Mouse (Mus musculus): ENCODE measurements around the gene Cyp26b1. TPM values are rescaled to one million over a fixed set of nuclear protein-coding genes. Genes with fewer than 3 reads are reported as not detected.

The Cyp26b1 gene
- polyA plus RNA-seq, 1 experiment from 2014 or later: 1.6 TPM

- no peak overlapping the region for H3K4me2 ChIP-seq
- no peak overlapping the region for H3K4me3 ChIP-seq (ENCODE audit: low read depth, low read length)
- H3K27ac ChIP-seq (ENCODE audit: low read depth): no peak overlapping the region
- TF ChIP-seq CTCF (IDR thresholded peaks at IDR 0.05; ENCODE audit: low read depth): no peak
- peaks cover 4% of the 10 kb centered on the region; the same call in 1 of the 2 replicates for H3K4me1 ChIP-seq (ENCODE audit: insufficient read depth)
- no peaks in the 10 kb centered on the region for H3K9me3 ChIP-seq (ENCODE audit: low read depth, low read length)
- no peak overlapping the region for H3K9ac ChIP-seq
- WGBS: 15% methylated on average over 4 of the region's 4 CpGs
- DNase-seq (no peak), ATAC-seq (ENCODE audit: insufficient read depth) (no peak)
- no peaks in the 10 kb centered on the region for H3K27me3 ChIP-seq (ENCODE audit: insufficient read depth, low read length)
- H3K36me3 ChIP-seq (ENCODE audit: insufficient read depth): no peaks in the 10 kb centered on the region
Observed at GRCm38 (mm10) chr6:84562948-84563347, 30.8 kb downstream of the Cyp26b1 start.

- Histone ChIP-seq H3K27ac (ENCODE audit: low read depth) (no peak overlapping the region), H3K4me1 (ENCODE audit: insufficient read depth) (peaks cover 4% of the 10 kb centered on the region; the same call in 1 of the 2 replicates), H3K4me2 (no peak overlapping the region), H3K9ac (no peak overlapping the region), H3K36me3 (ENCODE audit: insufficient read depth) (no peaks in the 10 kb centered on the region), H3K9me3 (ENCODE audit: low read depth, low read length) (no peaks in the 10 kb centered on the region), H3K4me3 (ENCODE audit: low read depth, low read length) (no peak overlapping the region), H3K27me3 (ENCODE audit: insufficient read depth, low read length) (no peaks in the 10 kb centered on the region)
- no peak for ATAC-seq (ENCODE audit: insufficient read depth)
- TF ChIP-seq CTCF (IDR thresholded peaks at IDR 0.05; ENCODE audit: low read depth): no peak
- DNase-seq: peak; percentile 13
- 52% methylated on average over 1 of the region's 1 CpGs for WGBS
Observed at GRCm38 (mm10) chr6:84561171-84561570, 32.5 kb downstream of the Cyp26b1 start.

DNA sequence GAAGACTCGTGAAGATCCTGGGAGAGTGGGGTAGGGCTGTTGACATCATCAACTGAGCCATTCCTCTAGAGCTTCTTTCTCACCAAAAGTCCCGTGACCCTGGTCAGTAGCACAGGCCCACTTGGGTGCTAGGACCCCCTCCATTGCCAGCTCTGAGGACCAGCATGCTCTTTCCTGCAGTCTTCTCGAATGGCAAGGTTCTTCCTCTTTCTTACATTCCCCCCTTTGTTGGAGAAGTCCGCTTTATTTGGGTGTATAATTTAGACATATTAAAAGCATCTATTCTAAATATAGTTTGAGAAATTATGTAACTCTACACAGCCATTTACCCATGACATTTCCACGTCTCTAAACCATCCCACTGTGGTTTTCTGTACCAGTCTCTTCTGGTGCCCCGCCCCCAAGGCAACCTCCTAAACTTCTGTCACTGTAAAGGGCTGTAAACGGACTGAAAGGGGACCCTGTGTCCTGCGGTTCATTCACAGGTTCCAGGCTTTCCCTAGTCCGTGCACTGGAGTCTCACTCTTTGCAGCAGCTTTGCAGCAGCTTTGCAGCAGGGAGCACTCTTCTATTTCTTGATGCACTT lies 43.8 kb downstream of the Cyp26b1 start:
- H3K4me2 ChIP-seq: no peak overlapping the region

DNA sequence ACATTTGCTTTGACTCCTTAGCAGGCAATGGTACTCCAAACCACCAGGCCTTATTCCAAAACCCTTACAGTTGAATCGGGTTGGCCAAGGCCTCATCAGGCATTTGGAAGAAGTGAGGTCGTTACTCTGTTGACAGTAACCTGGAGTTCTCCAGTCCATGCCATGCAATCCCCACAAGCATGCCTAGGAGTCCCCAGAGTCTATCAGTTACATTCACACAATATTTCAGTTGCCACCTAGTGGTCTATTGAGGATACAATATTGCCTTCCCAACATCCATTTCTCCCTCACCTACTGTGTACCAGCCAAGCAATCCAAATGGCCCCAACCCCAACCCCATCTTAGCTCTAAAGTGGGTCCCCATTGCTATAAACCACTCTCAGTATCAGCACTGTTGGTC lies 48.3 kb downstream of the Cyp26b1 start:
- no peak overlapping the region for H3K27ac ChIP-seq (ENCODE audit: low read depth)
- ATAC-seq (ENCODE audit: insufficient read depth) (no peak), DNase-seq (peak; percentile 9)
- 65% methylated on average over 2 of the region's 2 CpGs for WGBS
- no peak overlapping the region for H3K9ac ChIP-seq
- H3K4me3 ChIP-seq (ENCODE audit: low read depth, low read length): no peak overlapping the region
- no peaks in the 10 kb centered on the region for H3K9me3 ChIP-seq (ENCODE audit: low read depth, low read length)
- no peaks in the 10 kb centered on the region for H3K36me3 ChIP-seq (ENCODE audit: insufficient read depth)
- H3K27me3 ChIP-seq (ENCODE audit: insufficient read depth, low read length): no peaks in the 10 kb centered on the region
- no peaks in the 10 kb centered on the region for H3K4me1 ChIP-seq (ENCODE audit: insufficient read depth)
- peak; percentile 44 for TF ChIP-seq CTCF (IDR thresholded peaks at IDR 0.05; ENCODE audit: low read depth)
- H3K4me2 ChIP-seq: no peak overlapping the region

More for the DNA sequence above, 43.8 kb downstream of the Cyp26b1 start:
- 61% methylated on average over 9 of the region's 9 CpGs for WGBS
- no peaks in the 10 kb centered on the region for H3K4me1 ChIP-seq (ENCODE audit: insufficient read depth)
- H3K9me3 ChIP-seq (ENCODE audit: low read depth, low read length): no peaks in the 10 kb centered on the region
- H3K4me3 ChIP-seq (ENCODE audit: low read depth, low read length): no peak overlapping the region
- H3K9ac ChIP-seq: no peak overlapping the region
- TF ChIP-seq CTCF (IDR thresholded peaks at IDR 0.05; ENCODE audit: low read depth): no peak
- H3K27ac ChIP-seq (ENCODE audit: low read depth): no peak overlapping the region
- ATAC-seq (ENCODE audit: insufficient read depth) (no peak), DNase-seq (no peak)
- H3K36me3 ChIP-seq (ENCODE audit: insufficient read depth): no peaks in the 10 kb centered on the region
- H3K27me3 ChIP-seq (ENCODE audit: insufficient read depth, low read length): no peaks in the 10 kb centered on the region

DNA sequence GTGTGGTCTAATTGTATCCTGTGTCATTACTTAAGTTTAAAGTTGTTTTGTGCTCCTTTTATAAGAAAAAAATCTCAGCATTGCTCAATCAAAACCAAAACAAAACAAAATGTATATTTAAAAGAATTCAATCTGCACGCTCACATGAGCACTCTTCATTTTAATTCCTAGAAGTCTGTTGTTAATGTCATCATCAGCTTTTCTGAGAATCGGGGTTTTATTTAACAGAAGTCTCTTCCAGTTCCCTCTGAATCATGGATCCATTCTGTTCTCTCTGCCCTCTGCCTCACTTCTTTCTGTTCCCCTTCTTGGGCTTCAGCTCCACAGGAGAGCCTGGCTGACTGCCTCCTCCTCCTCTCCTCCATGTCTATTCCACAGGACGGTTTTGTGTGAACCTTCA lies 49.3 kb downstream of the Cyp26b1 start:
- TF ChIP-seq CTCF (IDR thresholded peaks at IDR 0.05; ENCODE audit: low read depth): no peak
- no peak overlapping the region for H3K9ac ChIP-seq
- no peaks in the 10 kb centered on the region for H3K36me3 ChIP-seq (ENCODE audit: insufficient read depth)
- no peak overlapping the region for H3K4me2 ChIP-seq
- H3K4me3 ChIP-seq (ENCODE audit: low read depth, low read length): no peak overlapping the region
- ATAC-seq (ENCODE audit: insufficient read depth): no peak
- DNase-seq: no peak
- no peak overlapping the region for H3K27ac ChIP-seq (ENCODE audit: low read depth)
- no peaks in the 10 kb centered on the region for H3K4me1 ChIP-seq (ENCODE audit: insufficient read depth)
- no peaks in the 10 kb centered on the region for H3K27me3 ChIP-seq (ENCODE audit: insufficient read depth, low read length)
- no peaks in the 10 kb centered on the region for H3K9me3 ChIP-seq (ENCODE audit: low read depth, low read length)
- WGBS: 68% methylated on average over 3 of the region's 3 CpGs

- TF ChIP-seq CTCF (IDR thresholded peaks at IDR 0.05; ENCODE audit: low read depth): no peak
- no peak overlapping the region for H3K9ac ChIP-seq
- DNase-seq (no peak), ATAC-seq (ENCODE audit: insufficient read depth) (no peak)
- no peaks in the 10 kb centered on the region for H3K4me1 ChIP-seq (ENCODE audit: insufficient read depth)
- 19% methylated on average over 5 of the region's 5 CpGs for WGBS
- H3K4me2 ChIP-seq: no peak overlapping the region
- H3K27ac ChIP-seq (ENCODE audit: low read depth): no peak overlapping the region
- H3K4me3 ChIP-seq (ENCODE audit: low read depth, low read length): no peak overlapping the region
- H3K9me3 ChIP-seq (ENCODE audit: low read depth, low read length): no peaks in the 10 kb centered on the region
- H3K36me3 ChIP-seq (ENCODE audit: insufficient read depth): no peaks in the 10 kb centered on the region
- H3K27me3 ChIP-seq (ENCODE audit: insufficient read depth, low read length): no peaks in the 10 kb centered on the region
Observed at GRCm38 (mm10) chr6:84543516-84543915, 50.2 kb downstream of the Cyp26b1 start.

DNA sequence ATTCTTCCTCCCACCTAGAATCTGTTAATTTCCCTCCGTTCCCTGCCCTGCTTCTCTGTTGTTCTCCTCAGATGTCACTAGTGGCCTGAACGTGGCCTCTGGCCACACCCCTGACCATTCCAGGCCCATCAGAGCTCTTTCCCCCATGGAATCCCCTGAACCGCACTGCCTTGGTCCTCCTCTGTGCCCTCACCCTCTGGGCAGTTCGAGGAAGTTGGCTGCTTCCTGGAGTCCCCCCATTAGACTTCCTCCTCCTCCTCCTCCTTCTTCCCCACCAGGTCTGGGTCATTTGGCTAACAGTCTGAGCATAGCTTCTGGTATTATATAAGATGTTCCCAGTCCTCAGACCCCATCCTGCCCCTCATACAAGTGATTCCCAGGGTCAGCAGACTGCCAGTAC lies 53.8 kb downstream of the Cyp26b1 start:
- 44% methylated on average over 4 of the region's 4 CpGs for WGBS

More for the DNA sequence above, 53.8 kb downstream of the Cyp26b1 start:
- Histone ChIP-seq H3K36me3 (ENCODE audit: insufficient read depth) (no peaks in the 10 kb centered on the region), H3K9ac (no peak overlapping the region), H3K4me1 (ENCODE audit: insufficient read depth) (no peaks in the 10 kb centered on the region), H3K4me2 (no peak overlapping the region), H3K27ac (ENCODE audit: low read depth) (no peak overlapping the region), H3K4me3 (ENCODE audit: low read depth, low read length) (no peak overlapping the region), H3K9me3 (ENCODE audit: low read depth, low read length) (no peaks in the 10 kb centered on the region), H3K27me3 (ENCODE audit: insufficient read depth, low read length) (no peaks in the 10 kb centered on the region)
- no peak for DNase-seq
- ATAC-seq (ENCODE audit: insufficient read depth): no peak
- TF ChIP-seq CTCF (IDR thresholded peaks at IDR 0.05; ENCODE audit: low read depth): no peak

All from lung, embryonic 14.5 days (tissue).